Mouse (Mus musculus) embryonic facial prominence, embryonic 11.5 days (tissue): ENCODE measurements around the gene Casp12. TPM values are rescaled to one million over a fixed set of nuclear protein-coding genes. Genes with fewer than 3 reads are reported as not detected.
"Not testable (repeated sequence)": the region's sequence is repeated elsewhere in the genome, so short reads cannot be mapped to it uniquely, and the experiment has no call there.

ENCODE experiments used
- ATAC-seq: fragments of 200-750 bp; cut with Nextera tagmentation; replicated peaks from 2 replicates; pipeline ENCODE4 v1.8.0; 2017; ENCODE audit warnings: low read depth; ENCODE audit not compliant: insufficient number of reproducible peaks, low FRiP score, low TSS enrichment
- DNase-seq: peaks from one replicate; pipeline ENCODE4 v3.0.0-alpha.2; 2015; ENCODE audit warnings: low spot score
- H3K27ac ChIP-seq: fragments of 300-500 bp; sonication (generic); replicated peaks from 2 replicates; pipeline ENCODE4 v1.5.1; 2014; ENCODE audit warnings: mild to moderate bottlenecking, low read depth, low read length, control low read depth
- H3K27me3 ChIP-seq: fragments of 300-500 bp; sonication (generic); 2 replicates; pipeline ENCODE4 v1.6.1; 2014; ENCODE audit warnings: mild to moderate bottlenecking, low read length, moderate library complexity, mixed read lengths; ENCODE audit not compliant: control insufficient read depth, insufficient read depth
- H3K36me3 ChIP-seq: fragments of 300-500 bp; sonication (generic); replicated peaks from 2 replicates; pipeline ENCODE4 v1.6.1; 2014; ENCODE audit warnings: low read depth, mild to moderate bottlenecking, low read length, moderate library complexity, mixed read lengths; ENCODE audit not compliant: control insufficient read depth, insufficient read depth
- H3K4me1 ChIP-seq: fragments of 300-500 bp; sonication (generic); 2 replicates; pipeline ENCODE4 v1.6.1; 2014; ENCODE audit warnings: low read length, mixed read lengths; ENCODE audit not compliant: control insufficient read depth, insufficient read depth
- H3K4me2 ChIP-seq: fragments of 300-500 bp; sonication (generic); 2 replicates; pipeline ENCODE4 v1.6.1; 2014; ENCODE audit warnings: low read depth, mild to moderate bottlenecking, control low read depth, low read length, moderate library complexity
- H3K4me3 ChIP-seq: fragments of 300-500 bp; sonication (generic); 2 replicates; pipeline ENCODE4 v1.5.1; 2014; ENCODE audit warnings: low read depth, low read length, control low read depth
- H3K9ac ChIP-seq: fragments of 300-500 bp; sonication (generic); replicated peaks from 2 replicates; pipeline ENCODE4 v1.6.1; 2014; ENCODE audit warnings: mild to moderate bottlenecking, control low read depth, low read length
- H3K9me3 ChIP-seq: fragments of 300-500 bp; sonication (generic); replicated peaks from 2 replicates; pipeline ENCODE4 v1.6.1; 2016; ENCODE audit warnings: mild to moderate bottlenecking, low read length, inconsistent platforms, mixed read lengths; ENCODE audit not compliant: control insufficient read depth
- WGBS: fragments of 180-500 bp; shearing (Covaris S2); extraction: QIAGEN DNeasy Blood & Tissue Kit; methylation state at CpG from one replicate; pipeline ENCODE4 v1.1.7; 2014; 5-methylcytosine and 5-hydroxymethylcytosine counted together
- polyA plus RNA-seq: library from polyadenylated mRNA; unstranded; fragments of >200 nt; fragmentation: Nextera tagmentation; extraction: Ambion mirVana; gene quantifications from 2 replicates; pipeline ENCODE4 v1.2.1, GENCODE M21; 2014

The Casp12 gene
- polyA plus RNA-seq, 1 experiment from 2014 or later: 0.14 TPM

GRCm38 (mm10) chr9:5332441-5332840 lies 12.8 kb upstream of the Casp12 start:
- DNase-seq (no peak), ATAC-seq (no peak)
- Histone ChIP-seq H3K27me3 (no peaks in the 10 kb centered on the region), H3K9me3 (no peaks in the 10 kb centered on the region), H3K4me3 (no peak overlapping the region), H3K4me2 (no peak overlapping the region), H3K4me1 (no peaks in the 10 kb centered on the region), H3K27ac (no peak overlapping the region), H3K9ac (no peak overlapping the region), H3K36me3 (no peaks in the 10 kb centered on the region)

- no peak overlapping the region for H3K27ac ChIP-seq
- no peaks in the 10 kb centered on the region for H3K4me1 ChIP-seq
- no peaks in the 10 kb centered on the region for H3K36me3 ChIP-seq
- no peak overlapping the region for H3K4me2 ChIP-seq
- H3K9ac ChIP-seq: no peak overlapping the region
- DNase-seq (no peak), ATAC-seq (no peak)
- H3K9me3 ChIP-seq: no peaks in the 10 kb centered on the region
- WGBS: 83% methylated on average over 1 of the region's 1 CpGs
- H3K27me3 ChIP-seq: no peaks in the 10 kb centered on the region
- H3K4me3 ChIP-seq: no peak overlapping the region
These were observed 11.8 kb upstream of the Casp12 start for GRCm38 (mm10) chr9:5333422-5333821.

- Histone ChIP-seq H3K4me1 (no peaks in the 10 kb centered on the region), H3K4me3 (no peak overlapping the region), H3K27ac (no peak overlapping the region), H3K4me2 (no peak overlapping the region), H3K9me3 (no peaks in the 10 kb centered on the region), H3K9ac (no peak overlapping the region), H3K27me3 (no peaks in the 10 kb centered on the region), H3K36me3 (no peaks in the 10 kb centered on the region)
- ATAC-seq (no peak), DNase-seq (no peak)
- 79% methylated on average over 1 of the region's 1 CpGs for WGBS
These were observed 2.1 kb upstream of the Casp12 start for GRCm38 (mm10) chr9:5343092-5343491.

GRCm38 (mm10) chr9:5344090-5344489 lies 1.1 kb upstream of the Casp12 start:
- Histone ChIP-seq H3K4me2 (no peak overlapping the region), H3K9me3 (no peaks in the 10 kb centered on the region), H3K4me1 (no peaks in the 10 kb centered on the region), H3K27me3 (no peaks in the 10 kb centered on the region), H3K36me3 (no peaks in the 10 kb centered on the region), H3K27ac (no peak overlapping the region), H3K4me3 (no peak overlapping the region), H3K9ac (no peak overlapping the region)
- ATAC-seq (no peak), DNase-seq (no peak)
- WGBS: 92% methylated on average over 4 of the region's 4 CpGs

- no peak for ATAC-seq
- no peak overlapping the region for H3K9ac ChIP-seq
- H3K27ac ChIP-seq: no peak overlapping the region
- WGBS: 83% methylated on average over 4 of the region's 4 CpGs
- no peaks in the 10 kb centered on the region for H3K27me3 ChIP-seq
- no peak overlapping the region for H3K4me3 ChIP-seq
- DNase-seq: no peak
- H3K4me1 ChIP-seq: no peaks in the 10 kb centered on the region
- no peaks in the 10 kb centered on the region for H3K9me3 ChIP-seq
- no peak overlapping the region for H3K4me2 ChIP-seq
- no peaks in the 10 kb centered on the region for H3K36me3 ChIP-seq
These were observed 2.2 kb downstream of the Casp12 start for GRCm38 (mm10) chr9:5347381-5347780.

- Histone ChIP-seq H3K36me3 (no peaks in the 10 kb centered on the region), H3K4me3 (no peak overlapping the region), H3K4me1 (no peaks in the 10 kb centered on the region), H3K27me3 (no peaks in the 10 kb centered on the region), H3K9ac (no peak overlapping the region), H3K9me3 (no peaks in the 10 kb centered on the region), H3K4me2 (no peak overlapping the region), H3K27ac (no peak overlapping the region)
- DNase-seq (no peak), ATAC-seq (no peak)
- 74% methylated on average over 2 of the region's 2 CpGs for WGBS
These were observed 8.4 kb downstream of the Casp12 start for GRCm38 (mm10) chr9:5353673-5354072.

- no peak for DNase-seq
- no peak overlapping the region for H3K4me3 ChIP-seq
- no peak for ATAC-seq
- no peak overlapping the region for H3K9ac ChIP-seq
- no peaks in the 10 kb centered on the region for H3K9me3 ChIP-seq
- H3K4me2 ChIP-seq: no peak overlapping the region
- H3K27ac ChIP-seq: no peak overlapping the region
- H3K27me3 ChIP-seq: no peaks in the 10 kb centered on the region
- H3K4me1 ChIP-seq: no peaks in the 10 kb centered on the region
- H3K36me3 ChIP-seq: no peaks in the 10 kb centered on the region
These were observed 11.6 kb downstream of the Casp12 start for GRCm38 (mm10) chr9:5356801-5357200.

- no peaks in the 10 kb centered on the region for H3K9me3 ChIP-seq
- no peak for ATAC-seq
- H3K9ac ChIP-seq: no peak overlapping the region
- H3K4me3 ChIP-seq: no peak overlapping the region
- no peak overlapping the region for H3K27ac ChIP-seq
- no peak for DNase-seq
- no peak overlapping the region for H3K4me2 ChIP-seq
- no peaks in the 10 kb centered on the region for H3K4me1 ChIP-seq
- H3K27me3 ChIP-seq: no peaks in the 10 kb centered on the region
- no peaks in the 10 kb centered on the region for H3K36me3 ChIP-seq
These were observed 48.3 kb downstream of the Casp12 start for GRCm38 (mm10) chr9:5393561-5393960.

- 84% methylated on average over 5 of the region's 5 CpGs for WGBS
- H3K9ac ChIP-seq, DNase-seq, H3K27ac ChIP-seq, H3K4me3 ChIP-seq, ATAC-seq, H3K4me1 ChIP-seq, H3K36me3 ChIP-seq, H3K27me3 ChIP-seq, H3K9me3 ChIP-seq, H3K4me2 ChIP-seq: not testable (repeated sequence)
These were observed 50.6 kb downstream of the Casp12 start for GRCm38 (mm10) chr9:5395861-5396260.
